Mouse (Mus musculus): ENCODE measurements at regions not wholly inside any gene's neighbourhood (a gene's known extent, or its start where the extent isn't known, plus 50 kb on each side); places are given as distances from the start of the nearest gene placed in this dataset.

DNA sequence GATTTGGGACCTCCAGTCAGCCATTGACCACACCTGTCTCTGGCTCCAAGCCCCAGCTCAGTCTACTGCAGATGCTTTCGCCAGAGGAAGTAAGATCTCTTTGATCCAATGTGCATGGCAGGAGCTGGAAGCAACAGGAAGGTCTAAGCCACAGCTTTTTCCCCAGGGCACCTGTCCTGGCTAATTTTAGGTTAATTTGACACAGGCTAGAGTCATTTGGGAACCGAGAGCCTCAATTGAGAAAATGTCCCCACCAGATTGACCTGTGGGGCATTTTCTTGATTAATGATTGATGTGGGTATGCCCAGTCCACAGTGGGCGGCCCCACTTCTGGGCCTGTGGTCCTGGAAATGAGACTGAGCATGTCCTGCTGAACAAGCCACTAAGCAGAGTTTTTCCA, 240.7 kb upstream of the Hs6st1 start:
- DNase-seq (ENCODE audit: low spot score in 2 of 2), result no peak

GRCm38 (mm10) chr1:35834180-35834579, 234.0 kb upstream of the Hs6st1 start:
- DNase-seq (ENCODE audit: low spot score in 2 of 2), result no peak

DNA sequence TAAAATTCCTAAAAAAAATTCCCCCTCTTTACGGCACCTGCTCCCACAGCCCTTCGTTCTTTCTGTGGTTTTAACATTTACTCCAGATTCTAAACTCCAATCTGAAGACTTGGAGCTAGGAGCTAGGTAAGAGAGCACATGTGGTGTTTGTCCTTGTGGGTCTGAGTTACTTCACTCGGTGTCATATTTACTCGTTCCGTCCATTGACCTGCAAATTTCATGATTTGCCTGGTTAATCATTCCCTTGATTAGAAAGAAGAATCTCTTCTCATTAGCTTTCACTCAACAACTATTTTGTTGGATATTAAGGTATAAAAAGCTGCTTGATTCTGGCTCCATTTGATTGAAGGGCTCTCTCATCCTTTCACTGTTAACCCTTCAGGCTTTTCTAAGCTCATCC, 231.6 kb upstream of the Hs6st1 start:
- DNase-seq (ENCODE audit: low spot score in 2 of 2), result no peak

GRCm38 (mm10) chr1:35838625-35839024, 229.6 kb upstream of the Hs6st1 start:
- no peak for DNase-seq (ENCODE audit: low spot score in 2 of 2)

DNA sequence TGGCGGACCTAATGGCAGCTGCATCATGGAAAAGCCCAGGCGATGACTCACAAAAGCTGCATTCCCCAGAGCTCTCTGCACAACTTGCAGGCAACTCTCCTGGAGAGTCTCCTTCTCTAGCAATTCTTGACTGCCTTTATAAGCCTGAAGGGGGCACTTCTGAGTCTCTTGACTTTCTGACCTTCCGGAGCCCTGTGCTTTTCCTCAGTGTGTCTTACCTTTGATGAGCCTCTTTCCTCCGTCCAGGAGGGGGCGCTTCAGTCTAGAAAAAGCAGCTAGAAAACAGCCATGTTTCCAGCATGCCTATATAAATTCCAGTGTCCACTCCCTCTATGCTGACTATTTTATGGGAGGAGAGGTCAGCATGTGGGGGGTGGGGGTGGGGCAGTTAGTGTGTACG, 228.8 kb upstream of the Hs6st1 start:
- peak; percentile 49 to 76 for DNase-seq (ENCODE audit: low spot score in 2 of 2)

DNA sequence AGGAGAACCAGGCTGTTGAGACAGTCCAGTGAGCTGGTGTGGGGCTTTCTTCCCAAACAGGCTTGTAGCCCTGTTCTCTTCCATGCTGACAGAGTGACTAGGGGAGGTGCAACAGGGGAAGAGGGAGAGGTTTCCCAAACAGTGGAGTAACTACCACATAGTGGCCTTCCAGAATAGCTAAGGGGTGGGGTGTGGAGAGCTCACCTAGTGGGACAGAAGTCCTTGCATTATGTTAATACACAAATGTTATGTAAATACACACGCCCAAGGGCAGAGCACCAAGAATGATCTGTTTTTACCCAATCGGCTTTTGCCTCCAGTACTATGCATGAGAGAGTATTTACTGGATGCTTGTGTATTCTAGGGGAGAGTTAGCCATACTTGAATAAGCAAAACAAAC, 226.6 kb upstream of the Hs6st1 start:
- no peak for DNase-seq (ENCODE audit: low spot score in 2 of 2)

DNA sequence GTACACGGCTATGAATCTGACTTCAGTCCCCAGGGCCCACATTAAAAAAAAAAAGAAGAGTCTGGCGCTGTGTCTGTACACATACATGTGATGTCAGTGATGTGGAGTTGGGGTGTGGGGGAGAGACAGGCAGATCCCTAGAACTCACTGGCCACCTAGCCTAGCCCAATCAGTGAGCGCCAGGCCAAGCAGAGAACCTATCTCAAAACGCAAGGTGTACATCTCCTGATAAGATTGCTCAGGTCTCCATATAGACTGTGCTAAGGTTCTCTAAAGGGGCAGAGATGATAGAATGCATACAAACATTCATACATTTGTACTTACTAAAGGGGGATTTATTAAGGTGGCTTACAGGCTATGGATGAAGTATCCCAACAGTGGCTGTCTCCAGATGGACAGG, 225.5 kb upstream of the Hs6st1 start:
- no peak for DNase-seq (ENCODE audit: low spot score in 2 of 2)

DNA sequence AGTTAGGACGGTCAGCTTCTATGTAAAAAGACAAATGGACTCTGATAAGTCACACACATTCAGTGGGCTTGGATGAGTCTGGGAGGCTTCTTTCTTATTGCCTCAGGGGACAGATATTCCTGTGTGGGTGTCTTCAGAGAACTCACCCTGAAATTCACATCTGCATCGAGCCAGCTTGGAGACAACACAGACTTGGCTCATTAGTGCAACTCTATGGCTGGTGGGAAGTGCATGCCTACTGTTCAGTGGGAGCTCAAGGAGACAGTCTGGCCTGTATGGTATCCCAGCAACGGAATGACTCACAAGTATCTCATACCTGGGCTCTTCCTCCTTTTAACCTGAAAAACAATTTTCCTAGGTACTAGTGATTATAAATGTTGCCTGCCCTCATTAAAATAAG, 224.6 kb upstream of the Hs6st1 start:
- no peak for DNase-seq (ENCODE audit: low spot score in 2 of 2)

DNA sequence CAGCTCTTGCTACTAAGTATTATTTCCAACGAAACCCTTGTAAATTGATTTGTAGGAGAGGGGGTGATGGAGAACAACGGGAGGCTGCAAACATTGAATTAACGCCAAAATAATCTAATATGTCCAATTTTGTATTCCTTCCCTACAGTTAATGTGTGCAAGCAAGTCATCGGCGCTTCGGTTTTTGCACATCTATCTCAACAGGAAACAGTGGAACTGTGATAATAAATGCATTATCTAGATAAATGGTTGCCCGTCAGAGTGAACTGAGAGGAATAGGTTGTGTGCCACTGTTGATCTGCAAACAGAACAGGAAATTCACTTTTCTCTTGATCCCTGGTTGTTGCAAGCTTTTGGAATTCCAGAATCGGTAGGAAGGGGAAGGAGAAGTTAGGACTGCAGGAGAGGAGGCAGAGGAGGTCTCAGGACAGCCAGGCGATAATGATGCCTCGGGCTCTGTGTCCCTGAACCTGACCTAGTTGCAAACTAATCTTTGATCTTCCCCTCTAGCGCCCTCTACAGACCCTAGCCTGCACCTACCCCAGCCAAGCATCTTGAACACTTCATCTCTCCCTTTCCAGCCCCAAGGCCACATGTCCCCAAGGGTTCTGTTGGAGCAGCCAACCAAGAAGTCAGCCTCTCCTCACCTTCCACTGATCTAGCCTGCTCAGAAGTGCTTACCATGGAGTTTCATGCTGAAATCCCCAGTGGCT, 221.8 kb upstream of the Hs6st1 start:
- no peak for DNase-seq (ENCODE audit: low spot score in 2 of 2)

DNA sequence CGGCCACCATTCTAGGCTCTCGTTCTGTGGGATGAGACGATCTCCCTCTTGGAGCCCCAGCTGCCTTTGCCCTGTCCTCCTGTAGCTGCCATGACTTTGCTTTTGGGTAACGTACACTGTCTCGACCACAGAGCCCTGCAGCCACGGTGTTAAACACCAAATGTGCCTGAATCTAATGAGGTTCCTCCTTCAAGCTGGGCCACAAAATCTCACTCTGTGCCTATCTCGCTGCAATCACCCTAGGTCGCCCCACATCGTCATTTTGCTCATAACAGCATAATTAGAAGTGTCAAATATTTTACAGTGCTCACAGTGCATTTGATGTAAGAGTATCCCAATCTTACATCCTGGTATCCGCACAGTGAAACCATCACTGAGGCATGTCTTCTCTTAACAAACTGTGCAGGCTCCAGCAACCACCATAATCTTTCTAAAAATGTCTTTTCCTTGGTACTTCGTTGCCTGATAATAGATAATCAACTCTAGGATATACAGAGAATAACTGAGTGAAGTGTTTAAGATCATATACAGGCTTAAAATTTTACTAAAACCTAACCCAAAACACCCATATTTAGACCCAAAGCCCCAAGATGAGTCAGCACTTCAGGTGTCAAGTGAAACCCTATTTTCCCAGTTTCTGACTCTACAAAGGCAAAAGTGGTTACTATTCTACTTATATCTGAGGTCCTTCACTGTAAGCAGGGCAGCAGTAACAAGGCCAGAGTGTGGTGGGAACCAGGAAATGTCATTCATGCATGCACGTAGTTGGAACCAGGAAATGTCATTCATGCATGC, 219.8 kb upstream of the Hs6st1 start:
- no peak for DNase-seq (ENCODE audit: low spot score in 2 of 2)

GRCm38 (mm10) chr1:35849406-35850190, 218.6 kb upstream of the Hs6st1 start:
- peak in 1 of 2 experiments; percentile 5 for DNase-seq (ENCODE audit: low spot score in 2 of 2)

- DNase-seq (ENCODE audit: low spot score in 2 of 2), result no peak
Observed at GRCm38 (mm10) chr1:35850191-35850545, 218.0 kb upstream of the Hs6st1 start.

DNA sequence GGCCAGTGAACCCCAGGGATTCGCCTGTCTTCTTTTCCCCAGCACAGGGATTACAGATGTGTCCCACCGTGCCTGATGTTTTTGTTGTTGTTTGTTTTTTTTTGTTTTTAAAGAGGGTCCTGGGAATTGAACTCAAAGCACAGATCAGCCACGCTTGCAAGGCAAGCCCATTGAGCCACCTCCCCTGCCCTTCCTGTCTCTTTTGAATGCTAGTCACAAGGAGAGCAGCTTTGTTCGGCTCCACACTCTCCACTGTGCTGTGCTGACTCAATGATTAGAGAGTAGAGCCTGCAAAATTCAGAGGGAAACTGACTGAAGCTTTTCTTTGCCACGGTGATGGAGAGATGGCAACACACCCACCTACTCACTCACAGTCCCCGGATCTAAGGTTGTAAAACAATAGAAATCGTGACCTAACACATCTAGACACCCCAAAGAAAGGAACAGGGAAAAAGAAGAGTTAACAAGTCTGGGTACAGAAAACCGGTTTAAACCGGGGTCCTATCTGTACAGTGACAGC, 217.6 kb upstream of the Hs6st1 start:
- no peak for DNase-seq (ENCODE audit: low spot score in 2 of 2)

DNA sequence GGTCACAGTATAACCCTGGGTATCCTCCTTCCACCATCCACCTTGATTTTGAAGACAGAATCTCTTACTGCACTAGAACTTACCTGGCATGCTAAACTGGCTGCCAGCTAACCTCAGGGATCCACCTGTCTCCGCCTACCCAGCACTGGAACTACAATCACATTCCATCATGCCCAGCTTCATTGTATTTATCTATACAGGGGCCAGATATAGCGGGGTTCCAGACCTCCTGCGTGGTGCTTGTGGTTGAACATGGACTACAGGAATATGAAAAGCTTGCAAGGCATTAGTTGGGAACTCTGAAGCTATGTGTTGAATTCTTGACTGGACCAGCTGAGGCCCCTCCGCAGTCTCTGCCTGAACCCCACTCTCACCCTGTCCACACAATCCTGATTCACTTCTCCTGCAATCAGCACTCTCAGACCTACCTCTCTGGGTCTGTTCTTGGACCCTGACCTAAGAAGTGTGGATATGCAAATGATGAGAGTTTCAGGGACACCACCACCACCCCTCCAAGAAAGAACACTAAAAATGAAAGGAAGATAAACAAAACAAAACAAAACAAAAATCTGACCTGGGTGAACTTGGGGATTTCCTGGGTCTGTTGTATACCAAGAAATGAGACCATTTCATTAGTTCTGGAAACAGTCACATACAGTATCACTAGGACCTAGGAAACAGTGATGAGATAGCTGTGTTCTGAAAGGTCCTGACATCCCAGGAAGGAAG, 216.4 kb upstream of the Hs6st1 start:
- no peak for DNase-seq (ENCODE audit: low spot score in 2 of 2)

DNA sequence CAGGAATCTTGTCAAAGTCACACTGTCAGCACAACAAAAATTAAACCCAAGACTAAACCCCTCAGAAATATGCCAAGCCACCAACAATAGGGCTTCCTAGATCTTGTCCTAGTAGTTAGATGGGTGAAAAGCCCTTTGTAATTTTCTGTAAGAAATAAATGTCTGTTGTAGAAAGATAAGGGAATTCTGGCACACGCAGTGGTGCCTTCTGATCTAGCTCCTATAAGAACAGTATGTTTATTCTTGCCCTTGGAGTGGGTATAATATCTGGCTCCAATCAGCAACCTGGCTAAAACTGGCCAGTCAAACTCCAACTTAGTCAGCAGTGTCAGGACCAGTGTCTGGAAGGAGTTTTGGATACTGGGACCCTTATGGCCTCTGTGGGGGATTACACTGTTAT, 215.2 kb upstream of the Hs6st1 start:
- no peak for DNase-seq (ENCODE audit: low spot score in 2 of 2)

DNA sequence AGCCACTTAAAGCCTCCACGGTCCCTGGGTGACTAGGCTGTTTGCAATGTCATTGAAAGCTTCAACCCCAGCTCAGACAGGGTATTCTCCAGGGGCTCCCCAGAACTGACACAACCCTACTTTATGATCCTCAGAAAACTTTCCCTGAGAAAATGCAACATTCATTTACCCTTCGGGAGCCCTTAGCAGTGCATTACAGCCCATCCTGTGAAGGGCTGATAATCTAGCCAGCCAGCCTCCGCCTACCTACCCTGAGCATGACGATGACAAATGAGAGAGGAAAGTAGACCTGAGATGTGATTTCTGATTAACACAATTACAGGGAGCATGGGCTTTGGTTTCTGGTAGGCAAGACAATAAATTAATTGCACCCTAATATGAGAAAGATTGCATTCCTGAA, 212.6 kb upstream of the Hs6st1 start:
- no peak for DNase-seq (ENCODE audit: low spot score in 2 of 2)

GRCm38 (mm10) chr1:35858342-35858741, 209.9 kb upstream of the Hs6st1 start:
- no peak for DNase-seq (ENCODE audit: low spot score in 2 of 2)

DNA sequence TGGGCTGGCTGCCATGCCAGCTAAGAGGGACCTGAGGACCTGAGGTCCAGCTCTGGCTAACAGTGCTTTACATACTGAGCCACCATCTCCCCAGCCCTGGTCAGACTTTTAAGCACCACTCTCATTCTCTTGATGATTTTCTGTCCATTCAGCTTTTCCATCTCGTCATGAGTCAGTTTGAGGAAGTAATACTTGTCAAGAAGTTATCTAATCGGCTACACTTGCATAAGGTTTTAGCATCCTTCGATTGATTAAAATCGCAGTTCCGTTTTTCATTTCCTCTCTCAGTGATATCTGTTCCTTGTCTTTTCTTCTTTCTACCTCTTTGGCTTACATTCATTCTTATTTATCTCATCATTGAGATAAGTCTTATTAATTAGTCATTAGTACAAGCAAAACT, 207.4 kb upstream of the Hs6st1 start:
- no peak for DNase-seq (ENCODE audit: low spot score in 2 of 2)

DNA sequence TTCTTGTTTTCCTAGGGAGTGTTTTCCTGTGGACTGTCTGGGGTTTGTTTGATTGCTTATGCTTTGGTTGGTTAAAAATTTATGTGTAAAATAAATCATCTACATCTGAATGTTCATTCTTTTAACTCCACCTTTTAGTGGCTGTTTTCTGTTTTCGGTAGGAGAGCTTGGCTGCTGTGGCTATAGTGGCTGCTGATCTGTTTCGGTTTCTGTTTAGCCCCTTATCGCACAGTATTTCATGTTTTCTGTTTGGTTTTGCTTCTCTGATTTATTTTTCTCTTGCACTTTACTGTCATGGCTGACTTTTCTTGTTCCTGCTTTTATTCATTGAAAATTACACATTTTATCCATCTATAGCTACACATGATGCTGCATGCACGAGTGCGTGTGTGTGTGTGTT, 206.0 kb upstream of the Hs6st1 start:
- DNase-seq (ENCODE audit: low spot score in 2 of 2), result no peak

DNA sequence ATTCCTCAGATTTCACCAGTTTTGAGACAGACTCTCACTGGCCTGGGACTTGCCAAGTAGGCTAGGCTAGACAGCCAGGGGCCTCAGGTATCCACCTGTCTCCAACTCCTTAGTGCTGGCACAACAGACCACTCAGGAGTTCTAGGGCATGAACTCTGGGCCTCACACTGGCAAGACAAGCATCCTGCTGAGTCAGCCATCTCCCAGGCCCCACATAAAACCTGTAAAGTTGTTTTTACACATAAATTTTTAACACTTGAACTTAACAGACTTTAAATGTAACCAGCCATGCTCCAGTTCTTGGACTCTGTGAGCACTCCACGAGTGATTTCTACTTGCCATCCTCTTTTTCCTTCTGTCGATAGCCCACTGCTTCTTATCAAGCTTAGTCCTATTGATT, 205.5 kb upstream of the Hs6st1 start:
- DNase-seq (ENCODE audit: low spot score in 2 of 2), result no peak

- no peak for DNase-seq (ENCODE audit: low spot score in 2 of 2)
Observed at GRCm38 (mm10) chr1:35864246-35864645, 204.0 kb upstream of the Hs6st1 start.

DNA sequence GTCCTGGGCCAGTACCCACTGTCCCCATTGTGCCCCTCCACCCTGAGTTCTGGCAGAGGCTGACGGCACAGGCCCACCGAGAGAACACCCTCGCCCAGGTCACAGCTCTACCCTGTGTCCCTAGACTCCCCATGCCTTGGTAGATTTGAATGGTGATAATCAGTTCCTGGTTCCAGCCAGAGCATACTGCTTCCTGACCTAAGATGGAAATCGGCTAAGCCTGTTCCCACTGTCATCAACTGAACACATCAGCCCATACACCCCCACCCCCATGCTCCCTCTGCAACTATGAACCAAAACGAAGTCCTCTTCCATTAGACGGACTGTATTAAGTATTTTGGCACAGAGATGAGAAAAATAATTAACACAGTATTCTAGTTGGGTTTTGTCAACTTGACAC, 202.9 kb upstream of the Hs6st1 start:
- no peak for DNase-seq (ENCODE audit: low spot score in 2 of 2)
